Mouse (Mus musculus) CH12.LX (cell line): ENCODE measurements around the gene Schip1. TPM values are rescaled to one million over a fixed set of nuclear protein-coding genes. Genes with fewer than 3 reads are reported as not detected.

Source experiments
- DNase-seq: peaks from one replicate; pipeline ENCODE4 v3.0.0-alpha.2; 2013; ENCODE audit errors: extremely low read depth
- H3K27ac ChIP-seq: 2 replicates; pipeline ENCODE4 v1.5.1; 2012; ENCODE audit warnings: low read depth, mild to moderate bottlenecking, control low read depth, moderate library complexity; ENCODE audit not compliant: insufficient read depth
- H3K27me3 ChIP-seq: replicated peaks from 2 replicates; pipeline ENCODE3; 2012; ENCODE audit warnings: inconsistent platforms
- H3K36me3 ChIP-seq, 2 experiments: replicated peaks in 1 of 2; 2 replicates each; pipeline versions ENCODE3 to v1.6.1; 2012; ENCODE audit warnings: inconsistent platforms in 1 of 2, low read length in 1 of 2, mild to moderate bottlenecking in 1 of 2, mixed read lengths in 1 of 2, moderate library complexity in 1 of 2; ENCODE audit not compliant: control insufficient read depth in 1 of 2, insufficient read depth in 1 of 2
- H3K4me1 ChIP-seq, 2 experiments: 2 replicates each; pipeline ENCODE4 v1.6.1; 2012; ENCODE audit warnings: inconsistent platforms in 1 of 2, moderate library complexity in 1 of 2; ENCODE audit not compliant: insufficient read depth in 2 of 2, control insufficient read depth in 1 of 2
- H3K4me2 ChIP-seq: 2 replicates; pipeline ENCODE4 v1.6.1; 2012; ENCODE audit warnings: low read depth, mild to moderate bottlenecking, control low read depth; ENCODE audit not compliant: poor library complexity, insufficient read depth, severe bottlenecking
- H3K4me3 ChIP-seq, 3 experiments: fragments of 150-350 bp in 1 of 3; sonication (generic) in 1 of 3; replicated peaks in 1 of 3; 2 replicates each; pipeline versions ENCODE3 to v1.5.1; 2011 to 2012; ENCODE audit warnings: low read depth in 2 of 3, low read length in 2 of 3, mild to moderate bottlenecking in 2 of 3, moderate library complexity in 2 of 3, control low read depth in 1 of 3, improper control_type of control experiment in 1 of 3, inconsistent platforms in 1 of 3, mixed read lengths in 1 of 3; ENCODE audit not compliant: poor library complexity in 1 of 3
- H3K79me2 ChIP-seq: replicated peaks from 2 replicates; pipeline ENCODE4 v1.6.1; 2012; ENCODE audit warnings: mild to moderate bottlenecking, moderate library complexity; ENCODE audit not compliant: control insufficient read depth, poor library complexity, insufficient read depth, severe bottlenecking; ENCODE audit errors: extremely low read depth
- H3K9ac ChIP-seq: 2 replicates; pipeline ENCODE4 v1.6.1; 2012; ENCODE audit warnings: low read depth, mild to moderate bottlenecking, control low read depth, moderate library complexity; ENCODE audit not compliant: insufficient read depth
- H3K9me3 ChIP-seq: replicated peaks from 2 replicates; pipeline ENCODE3; 2012; ENCODE audit warnings: low read length, inconsistent platforms, mixed read lengths
- BHLHE40 ChIP-seq: IDR thresholded peaks from 2 replicates; pipeline ENCODE4 v1.6.1; 2011; ENCODE audit warnings: mild to moderate bottlenecking, low read depth, low read length, improper control_type of control experiment
- CTCF ChIP-seq, 2 experiments: IDR thresholded peaks in 1 of 2; conservative IDR thresholded peaks in 1 of 2; 2 replicates each; pipeline ENCODE4 v1.5.1; 2011 to 2012; ENCODE audit warnings: low read depth in 2 of 2, low read length in 2 of 2, improper control_type of control experiment in 1 of 2, inconsistent platforms in 1 of 2, mild to moderate bottlenecking in 1 of 2, moderate library complexity in 1 of 2
- ETS1 ChIP-seq: conservative IDR thresholded peaks from 2 replicates; pipeline ENCODE4 v1.6.1; 2012; ENCODE audit warnings: low read depth, mild to moderate bottlenecking, inconsistent platforms, low read length, improper control_type of control experiment, moderate library complexity
- HCFC1 ChIP-seq: IDR thresholded peaks from 2 replicates; pipeline ENCODE4 v1.6.1; 2012; ENCODE audit warnings: low read depth, mild to moderate bottlenecking, inconsistent platforms, low read length, improper control_type of control experiment
- JUN ChIP-seq: IDR thresholded peaks from 2 replicates; pipeline ENCODE4 v1.6.1; 2011; ENCODE audit warnings: low read depth, mild to moderate bottlenecking, low read length, improper control_type of control experiment, moderate library complexity; ENCODE audit not compliant: insufficient read depth
- JUND ChIP-seq: conservative IDR thresholded peaks from 2 replicates; pipeline ENCODE4 v1.6.1; 2011; ENCODE audit warnings: low read depth, low read length, improper control_type of control experiment
- KAT2A ChIP-seq: IDR thresholded peaks from 2 replicates; pipeline ENCODE4 v1.6.1; 2012; ENCODE audit warnings: low read length, improper control_type of control experiment, inconsistent platforms; ENCODE audit not compliant: insufficient replicate concordance
- MAFK ChIP-seq: IDR thresholded peaks from 2 replicates; pipeline ENCODE4 v1.6.1; 2011; ENCODE audit warnings: low read length, improper control_type of control experiment; ENCODE audit not compliant: insufficient replicate concordance
- MAX ChIP-seq: IDR thresholded peaks from 2 replicates; pipeline ENCODE4 v1.6.1; 2011; ENCODE audit warnings: low read length, improper control_type of control experiment
- MAZ ChIP-seq: IDR thresholded peaks from 2 replicates; pipeline ENCODE4 v1.6.1; 2012; ENCODE audit warnings: low read depth, mild to moderate bottlenecking, inconsistent platforms, low read length, improper control_type of control experiment, moderate library complexity
- PAX5 ChIP-seq: IDR thresholded peaks from 2 replicates; pipeline ENCODE4 v1.6.1; 2012; ENCODE audit warnings: low read length, inconsistent platforms, mixed read lengths
- POLR2A ChIP-seq: IDR thresholded peaks from 2 replicates; pipeline ENCODE4 v1.6.1; 2011; ENCODE audit warnings: low read depth, mild to moderate bottlenecking, improper control_type of control experiment, low read length
- POLR2AphosphoS2 ChIP-seq: IDR thresholded peaks from 2 replicates; pipeline ENCODE4 v1.6.1; 2011; ENCODE audit warnings: low read depth, low read length, improper control_type of control experiment
- RAD21 ChIP-seq: IDR thresholded peaks from 2 replicates; pipeline ENCODE4 v1.6.1; 2011; ENCODE audit warnings: low read depth, mild to moderate bottlenecking, low read length, improper control_type of control experiment, moderate library complexity
- RCOR1 ChIP-seq: conservative IDR thresholded peaks from 2 replicates; pipeline ENCODE4 v1.6.1; 2012; ENCODE audit warnings: low read depth, mild to moderate bottlenecking, inconsistent platforms, low read length, improper control_type of control experiment
- SIN3A ChIP-seq: IDR thresholded peaks from 2 replicates; pipeline ENCODE4 v1.6.1; 2012; ENCODE audit warnings: low read length, improper control_type of control experiment, inconsistent platforms
- TBP ChIP-seq: conservative IDR thresholded peaks from 2 replicates; pipeline ENCODE4 v1.6.1; 2011; ENCODE audit warnings: low read depth, low read length, improper control_type of control experiment
- TCF12 ChIP-seq: IDR thresholded peaks from 2 replicates; pipeline ENCODE4 v1.6.1; 2014; ENCODE audit warnings: low read depth, mild to moderate bottlenecking, inconsistent platforms, low read length, improper control_type of control experiment
- UBTF ChIP-seq: IDR thresholded peaks from 2 replicates; pipeline ENCODE4 v1.6.1; 2012; ENCODE audit warnings: low read depth, mild to moderate bottlenecking, inconsistent platforms, low read length, improper control_type of control experiment, moderate library complexity
- ZKSCAN1 ChIP-seq: IDR thresholded peaks from 2 replicates; pipeline ENCODE4 v1.6.1; 2012; ENCODE audit warnings: low read depth, inconsistent platforms, low read length, improper control_type of control experiment, borderline replicate concordance
- ZMIZ1 ChIP-seq: IDR thresholded peaks from 2 replicates; pipeline ENCODE4 v1.6.1; 2012; ENCODE audit warnings: low read depth, mild to moderate bottlenecking, inconsistent platforms, low read length, improper control_type of control experiment
- dilution Hi-C: fragments of 300-500 bp; cut with MboI; formaldehyde crosslinking; loops from 2 replicates; pipeline ENCODE4 v1.14.3; 2020; ENCODE audit warnings: low sequenced_read_pairs; ENCODE audit not compliant: extremely low pct_unique_long_range_greater_than_20kb, extremely low pct_ligation_motif_present
- in situ Hi-C: fragments of 300-500 bp; cut with MboI; formaldehyde crosslinking; loops from 3 replicates; pipeline ENCODE4 v1.14.3; 2019; ENCODE audit warnings: low sequenced_read_pairs, low pct_ligation_motif_present, low pct_unique_long_range_greater_than_20kb, mixed read lengths
- polyA plus RNA-seq: library from polyadenylated mRNA; unstranded; fragments of >175 nt; gene quantifications from 2 replicates; pipeline ENCODE4 v1.2.1, GENCODE M21; 2012; ENCODE audit warnings: low read depth; ENCODE audit not compliant: insufficient read length
- total RNA-seq, 2 experiments: library from RNA; depleted of rRNA; stranded (reverse); fragments of 300-350 nt in 1 of 2; fragments of >200 nt in 1 of 2; gene quantifications; 2 replicates each; pipeline ENCODE4 v1.2.3; 2012 to 2014

The Schip1 gene
- total and polyA plus RNA-seq, 3 experiments: 0.25 to 0.36 TPM; not detected in 1

GRCm38 (mm10) chr3:68126284-68126856 is 61.8 kb downstream of the Schip1 start:
- no peaks in the 10 kb centered on the region for H3K9me3 ChIP-seq
- no peak overlapping the region for H3K4me3 ChIP-seq
- no peak for TF ChIP-seq CTCF (conservative IDR thresholded peaks at IDR 0.05 in 1 of 2, IDR thresholded peaks at IDR 0.05 in 1 of 2; ENCODE audit: low read depth in 2 of 2, low read length in 2 of 2)
- TF ChIP-seq SIN3A: no peak
- TF ChIP-seq MAX: no peak
- no peak for TF ChIP-seq ETS1
- TF ChIP-seq RAD21: no peak
- TF ChIP-seq HCFC1: no peak
- TF ChIP-seq UBTF: no peak
- TF ChIP-seq BHLHE40: no peak
- TF ChIP-seq ZKSCAN1: no peak
- TF ChIP-seq TBP: no peak
- TF ChIP-seq MAFK: no peak
- H3K9ac ChIP-seq: no peak overlapping the region
- dilution Hi-C loops: no loop called here
- H3K36me3 ChIP-seq: no peaks in the 10 kb centered on the region
- no peaks in the 10 kb centered on the region for H3K79me2 ChIP-seq
- H3K27ac ChIP-seq: no peak overlapping the region
- H3K4me1 ChIP-seq: no peaks in the 10 kb centered on the region
- no peaks in the 10 kb centered on the region for H3K27me3 ChIP-seq
- H3K4me2 ChIP-seq: no peak overlapping the region
- DNase-seq: no peak
- in situ Hi-C loops: no loop called here

GRCm38 (mm10) chr3:68130386-68130785 is 65.8 kb downstream of the Schip1 start:
- DNase-seq: no peak
- H3K9ac ChIP-seq: no peak overlapping the region
- H3K4me2 ChIP-seq: no peak overlapping the region
- H3K27ac ChIP-seq: no peak overlapping the region
- no peaks in the 10 kb centered on the region for H3K27me3 ChIP-seq
- dilution Hi-C loops (no loop called here), in situ Hi-C loops (no loop called here)
- no peak overlapping the region for H3K4me3 ChIP-seq
- H3K79me2 ChIP-seq: no peaks in the 10 kb centered on the region
- H3K36me3 ChIP-seq: no peaks in the 10 kb centered on the region
- H3K9me3 ChIP-seq: no peaks in the 10 kb centered on the region
- H3K4me1 ChIP-seq: no peaks in the 10 kb centered on the region
- TF ChIP-seq JUN (no peak), JUND (no peak), TCF12 (no peak), POLR2AphosphoS2 (no peak), PAX5 (no peak), ETS1 (no peak), RCOR1 (no peak), MAFK (no peak), POLR2A (no peak), ZMIZ1 (no peak), MAZ (no peak), MAX (no peak), KAT2A (no peak), TBP (no peak), HCFC1 (no peak)
